ENCODE assay signal across 9 mouse cellular contexts in the genomic region with DNA sequence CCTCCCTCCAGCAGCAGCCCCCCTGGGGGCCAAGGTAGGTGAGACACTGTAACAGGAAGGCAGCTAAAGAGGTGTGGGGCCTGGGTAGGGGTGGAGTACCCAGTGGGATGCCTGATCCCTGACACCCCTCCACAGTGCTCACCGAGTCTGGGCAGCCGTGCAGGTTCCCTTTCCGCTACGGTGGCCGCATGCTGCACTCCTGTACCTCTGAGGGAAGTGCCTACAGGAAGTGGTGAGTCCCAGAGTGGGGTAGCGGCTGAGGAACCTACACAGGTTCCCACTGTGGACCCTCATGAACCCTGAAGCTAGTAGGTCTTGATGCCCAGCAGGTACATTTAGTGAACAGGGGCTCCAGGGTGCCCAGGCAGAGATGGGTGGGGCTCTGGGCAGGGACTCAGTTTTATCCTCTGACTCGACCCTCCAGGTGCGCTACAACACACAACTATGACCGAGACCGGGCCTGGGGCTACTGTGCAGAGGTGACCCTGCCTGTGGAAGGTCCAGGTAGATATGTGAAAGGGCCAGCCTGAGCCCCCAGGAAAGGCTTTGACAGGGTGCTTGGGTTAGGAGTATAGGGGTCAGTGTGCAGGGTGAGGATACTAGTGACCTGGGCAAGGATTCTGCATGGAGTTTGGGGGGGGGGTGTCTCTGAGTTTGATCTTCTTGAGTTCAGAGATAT. TPM values are rescaled to one million over a fixed set of nuclear protein-coding genes. Genes with fewer than 3 reads are reported as not detected.
DNase-seq lines count a peak whose midpoint lies in the region; ATAC-seq and TF ChIP-seq lines count a peak whose summit lies in the region.
"Had no signal": no experiment of that assay in that cellular context is flagged by ENCODE, and none has a peak within 500 bp of the region (broad histone marks: within the 10 kb centered on the region; RNA-seq: fewer than 3 reads in every experiment).

No protein-coding gene starts in this region.

- ATAC-seq in activated CD4-positive, CD25-positive, alpha-beta regulatory T cell, adult 4 months: peak; percentile 81
- peak; percentile 1; the same call in 1 of the 2 replicates for ATAC-seq in intestine, postnatal 0 days
- ATAC-seq in neural tube, embryonic 14.5 days (ENCODE audit: low read depth): peak; percentile 22; the same call in 1 of the 2 replicates

- no peaks in the 10 kb centered on the region for H3K9me3 ChIP-seq in heart, embryonic 10.5 days
- H3K9me3 ChIP-seq in intestine, postnatal 0 days (ENCODE audit: control insufficient read depth): no peaks in the 10 kb centered on the region
- no peaks in the 10 kb centered on the region for H3K9me3 ChIP-seq in neural tube, embryonic 14.5 days (ENCODE audit: control insufficient read depth, low read length)

- WGBS in heart, embryonic 10.5 days: 56% methylated on average over 10 of the region's 10 CpGs
- 65% methylated on average over 10 of the region's 10 CpGs for WGBS in intestine, postnatal 0 days
- WGBS in neural tube, embryonic 14.5 days: 77% methylated on average over 10 of the region's 10 CpGs

- intact Hi-C loops in heart, postnatal 36 days (cut with DNase I): loop anchor here (1.0 to 10.0 kb wide), 3 partner anchors 56 to 378 kb away; partner anchors contain the start of genes Grk4 and Nop14

- no peak overlapping the region for H3K9ac ChIP-seq in intestine, postnatal 0 days (ENCODE audit: low read depth, low read length)
- no peak overlapping the region for H3K9ac ChIP-seq in neural tube, embryonic 14.5 days (replicated peaks; ENCODE audit: low read depth, low read length)

- peaks cover 22% of the 10 kb centered on the region; the same call in 1 of the 2 replicates for H3K4me1 ChIP-seq in heart, embryonic 10.5 days
- H3K4me1 ChIP-seq in intestine, postnatal 0 days (replicated peaks; ENCODE audit: control insufficient read depth, insufficient read depth, low read length): no peaks in the 10 kb centered on the region
- H3K4me1 ChIP-seq in neural tube, embryonic 14.5 days (ENCODE audit: control insufficient read depth, insufficient read depth, low read length): no peaks in the 10 kb centered on the region

- no peaks in the 10 kb centered on the region for H3K36me3 ChIP-seq in heart, embryonic 10.5 days
- H3K36me3 ChIP-seq in intestine, postnatal 0 days (ENCODE audit: control insufficient read depth, insufficient read depth): no peaks in the 10 kb centered on the region
- H3K36me3 ChIP-seq in neural tube, embryonic 14.5 days (ENCODE audit: control insufficient read depth, insufficient read depth, low read length): no peaks in the 10 kb centered on the region

- H3K4me3 ChIP-seq in heart, embryonic 10.5 days: no peak overlapping the region
- H3K4me3 ChIP-seq in intestine, postnatal 0 days (ENCODE audit: low read depth, low read length): no peak overlapping the region
- H3K4me3 ChIP-seq in neural tube, embryonic 14.5 days (ENCODE audit: low read depth, low read length): no peak overlapping the region

- H3K4me2 ChIP-seq in intestine, postnatal 0 days (replicated peaks; ENCODE audit: low read depth): no peak overlapping the region
- no peak overlapping the region for H3K4me2 ChIP-seq in neural tube, embryonic 14.5 days (ENCODE audit: low read depth, low read length)

- peak overlapping the region; percentile 45; the same call in 1 of the 2 replicates for H3K27ac ChIP-seq in heart, embryonic 10.5 days
- H3K27ac ChIP-seq in intestine, postnatal 0 days (ENCODE audit: low read depth, low read length): no peak overlapping the region
- no peak overlapping the region for H3K27ac ChIP-seq in neural tube, embryonic 14.5 days (ENCODE audit: low read depth, low read length)

- TF ChIP-seq CTCF in intestine, postnatal 0 days (IDR thresholded peaks at IDR 0.05; ENCODE audit: low read depth): no peak

- H3K27me3 ChIP-seq in heart, embryonic 10.5 days (ENCODE audit: insufficient read depth, poor library complexity, severe bottlenecking): peaks cover 23% of the 10 kb centered on the region
- no peaks in the 10 kb centered on the region for H3K27me3 ChIP-seq in intestine, postnatal 0 days (replicated peaks; ENCODE audit: control insufficient read depth, insufficient read depth, low read length)
- H3K27me3 ChIP-seq in neural tube, embryonic 14.5 days (ENCODE audit: control insufficient read depth, insufficient read depth, low read length): no peaks in the 10 kb centered on the region

- no peak for DNase-seq in heart, embryonic 10.5 days (ENCODE audit: low spot score)
- no peak for DNase-seq in heart, postnatal 36 days
- no peak for DNase-seq in embryo, embryonic 9.5 days (ENCODE audit: extremely low spot score)
- DNase-seq in layer of hippocampus, postnatal 14 days (ENCODE audit: low spot score in 2 of 2): no peak
- DNase-seq in embryo, embryonic 10 days (ENCODE audit: low spot score): no peak

RNA-seq across cellular contexts. Expression of gene Hgfac, which starts 1.3 kb away (rescaled TPM):
- 0.26 and 5.0 TPM in 2 replicates for polyA plus RNA-seq in heart, embryonic 10.5 days (2016; fragmentation: Nextera tagmentation; extraction: Ambion mirVana)
- under 1 TPM; 0.49 to 0.72 TPM for total RNA-seq in heart, postnatal 36 days (2021)
- polyA plus RNA-seq in activated CD4-positive, CD25-positive, alpha-beta regulatory T cell, adult 4 months (2017; shearing (Covaris generic)): 1 to 10 TPM; 3.9 to 5.2 TPM
- polyA plus RNA-seq in intestine, postnatal 0 days (2015; fragmentation: Nextera tagmentation; extraction: Ambion mirVana): 8.2 and 10.5 TPM in 2 replicates
- polyA plus RNA-seq in neural tube, embryonic 14.5 days (2014; fragmentation: Nextera tagmentation; extraction: Ambion mirVana): 0.40 and 0.54 TPM in 2 replicates
- total RNA-seq in layer of hippocampus, postnatal 14 days (2021): 1 to 10 TPM in 1 of 2 experiments, under 1 TPM in 1; 0.81 to 1.5 TPM
- total RNA-seq: CH12.LX had no signal

RNA-seq across cellular contexts. Expression of gene Dok7, which starts 14.0 kb away (rescaled TPM):
- 2.3 and 4.4 TPM in 2 replicates for polyA plus RNA-seq in heart, embryonic 10.5 days (2016; fragmentation: Nextera tagmentation; extraction: Ambion mirVana)
- total RNA-seq in heart, postnatal 36 days (2021): 10 to 100 TPM; 34.4 to 39.4 TPM
- not detected for polyA plus RNA-seq in activated CD4-positive, CD25-positive, alpha-beta regulatory T cell, adult 4 months (2017; shearing (Covaris generic))
- 0.33 and 0.50 TPM in 2 replicates for polyA plus RNA-seq in intestine, postnatal 0 days (2015; fragmentation: Nextera tagmentation; extraction: Ambion mirVana)
- polyA plus RNA-seq in neural tube, embryonic 14.5 days (2014; fragmentation: Nextera tagmentation; extraction: Ambion mirVana): 4.2 and 5.7 TPM in 2 replicates
- total RNA-seq in layer of hippocampus, postnatal 14 days (2021): 10 to 100 TPM; 20.1 to 25.0 TPM
- total RNA-seq: CH12.LX had no signal

Comparison
In these comparisons a context has a peak if more than half of its experiments do, and no peak if none do; other contexts are left out.
1. ATAC-seq: peak in every context shown above with its lines; median percentile 81 in activated CD4-positive, CD25-positive, alpha-beta regulatory T cell, adult 4 months; 22 in neural tube, embryonic 14.5 days; 1 in intestine, postnatal 0 days.